Mouse (Mus musculus) ES-Bruce4 (cell line): ENCODE data around the gene Myo1b. TPM values are rescaled to one million over a fixed set of nuclear protein-coding genes. Genes with fewer than 3 reads are reported as not detected.

Experiments used
- H3K27ac ChIP-seq: 2 replicates; pipeline ENCODE4 v1.5.1; 2012; ENCODE audit warnings: low read length, inconsistent platforms; ENCODE audit not compliant: insufficient read depth
- H3K27me3 ChIP-seq: 2 replicates; pipeline ENCODE4 v1.6.1; 2012; ENCODE audit warnings: mild to moderate bottlenecking, low read length, inconsistent platforms; ENCODE audit not compliant: control insufficient read depth, poor library complexity, insufficient read depth, severe bottlenecking
- H3K36me3 ChIP-seq: 2 replicates; pipeline ENCODE4 v1.6.1; 2012; ENCODE audit warnings: inconsistent platforms, mild to moderate bottlenecking, low read length, moderate library complexity; ENCODE audit not compliant: control insufficient read depth, poor library complexity, insufficient read depth, severe bottlenecking
- H3K4me1 ChIP-seq: one replicate; pipeline ENCODE4 v1.8.1; 2011; ENCODE audit warnings: low read length; ENCODE audit not compliant: control insufficient read depth, insufficient read depth
- H3K4me3 ChIP-seq: 2 replicates; pipeline ENCODE4 v1.5.1; 2011; ENCODE audit warnings: low read depth, mild to moderate bottlenecking, low read length
- H3K9ac ChIP-seq: 2 replicates; pipeline ENCODE4 v1.6.1; 2012; ENCODE audit warnings: low read depth, mild to moderate bottlenecking, inconsistent platforms; ENCODE audit not compliant: poor library complexity, severe bottlenecking
- H3K9me3 ChIP-seq: replicated peaks from 2 replicates; pipeline ENCODE4 v1.6.1; 2012; ENCODE audit warnings: mild to moderate bottlenecking, low read length, inconsistent platforms; ENCODE audit not compliant: control insufficient read depth, poor library complexity, insufficient read depth, severe bottlenecking
- CTCF ChIP-seq: IDR thresholded peaks from one replicate; pipeline ENCODE4 v1.8.1; 2011; ENCODE audit warnings: low read depth, low read length
- EP300 ChIP-seq: IDR thresholded peaks from 2 replicates; pipeline ENCODE4 v1.6.1; 2011; ENCODE audit warnings: low read depth, low read length; ENCODE audit not compliant: insufficient read depth
- POLR2A ChIP-seq: IDR thresholded peaks from one replicate; pipeline ENCODE4 v1.8.1; 2011; ENCODE audit warnings: low read length; ENCODE audit not compliant: insufficient read depth
- polyA plus RNA-seq: library from polyadenylated mRNA; stranded (reverse); fragments of >200 nt; gene quantifications from 2 replicates; pipeline ENCODE4 v1.2.4, GENCODE M21; 2011; ENCODE audit warnings: low read depth; ENCODE audit not compliant: missing spikeins, insufficient read depth, insufficient read length

Gene Myo1b
- polyA plus RNA-seq, 1 experiment, result 54.4 TPM

DNA sequence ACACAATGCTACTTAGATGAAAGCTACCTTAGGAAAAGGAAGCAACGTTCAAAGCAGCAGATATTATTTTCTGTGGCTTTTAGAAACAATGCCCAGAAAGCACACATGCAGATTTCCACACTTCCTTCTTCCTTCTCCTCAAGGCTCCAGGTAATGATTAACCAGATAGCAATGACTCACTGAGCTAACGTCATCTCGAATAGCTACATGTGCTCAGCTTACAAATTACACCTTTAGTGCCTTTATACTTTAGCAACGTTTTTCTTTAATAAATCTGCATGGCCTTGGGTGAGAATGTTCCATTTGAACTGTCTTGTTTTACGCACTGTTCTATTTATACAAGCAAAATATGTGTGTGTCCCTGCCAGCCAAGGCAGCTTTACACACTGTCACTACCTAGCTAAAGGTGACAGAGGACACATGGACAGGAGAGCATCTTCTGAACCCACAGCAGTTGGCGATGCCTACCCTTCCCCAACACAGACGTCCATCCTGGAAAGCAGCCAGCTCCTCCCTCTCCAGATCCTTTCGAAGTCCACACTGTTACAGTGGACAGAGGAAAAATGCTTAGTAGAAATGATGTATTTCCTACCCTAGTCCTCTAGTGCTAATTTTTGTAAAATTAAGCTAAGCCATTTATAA lies 66.2 kb downstream of the Myo1b start:
- Histone ChIP-seq H3K27ac (no peak overlapping the region), H3K4me3 (no peak overlapping the region), H3K4me1 (peaks cover 4% of the 10 kb centered on the region), H3K27me3 (no peaks in the 10 kb centered on the region), H3K9me3 (no peaks in the 10 kb centered on the region), H3K9ac (no peak overlapping the region), H3K36me3 (no peaks in the 10 kb centered on the region)
- TF ChIP-seq EP300 (no peak), POLR2A (no peak), CTCF (no peak)

DNA sequence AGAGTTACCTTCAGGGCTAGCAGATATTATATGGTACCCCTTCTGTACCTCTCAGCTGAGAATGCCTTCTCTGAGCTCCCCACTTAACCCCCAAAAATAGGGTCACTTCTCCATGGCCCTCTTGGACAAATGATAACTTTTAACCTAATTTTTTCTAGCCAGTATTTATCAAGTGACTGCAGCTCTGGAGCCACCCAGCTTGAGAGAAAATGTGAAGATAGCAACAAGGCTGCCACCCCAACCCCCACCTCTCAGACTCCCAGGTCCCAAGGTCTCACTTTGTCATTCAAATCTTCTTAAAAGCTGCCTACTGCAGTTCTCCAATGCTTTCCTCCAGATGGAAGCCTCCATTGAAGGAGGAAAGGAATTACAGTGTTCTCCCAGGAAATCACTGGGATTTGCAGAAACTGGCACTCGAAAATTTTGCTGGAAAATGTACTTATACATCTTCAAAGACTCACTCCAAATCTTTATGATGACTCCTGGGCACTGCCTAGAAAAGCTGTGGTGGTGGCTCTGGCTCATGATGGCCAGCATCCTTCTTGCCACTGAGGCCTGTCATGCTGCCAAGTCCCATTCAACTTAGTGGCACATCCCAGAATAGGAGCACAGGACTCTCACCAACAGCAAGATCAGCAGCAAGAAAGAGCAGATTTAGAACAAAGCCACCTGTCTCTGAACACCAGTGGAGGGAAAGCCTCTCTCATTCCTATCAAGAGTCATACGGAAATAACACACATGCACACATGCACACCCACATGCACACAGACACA lies 70.4 kb downstream of the Myo1b start:
- no peaks in the 10 kb centered on the region for H3K36me3 ChIP-seq
- no peaks in the 10 kb centered on the region for H3K27me3 ChIP-seq
- H3K4me3 ChIP-seq, result no peak overlapping the region
- no peak overlapping the region for H3K27ac ChIP-seq
- H3K9ac ChIP-seq, result no peak overlapping the region
- H3K9me3 ChIP-seq, result no peaks in the 10 kb centered on the region
- peaks cover 2% of the 10 kb centered on the region for H3K4me1 ChIP-seq
- TF ChIP-seq POLR2A (no peak), CTCF (no peak), EP300 (no peak)

DNA sequence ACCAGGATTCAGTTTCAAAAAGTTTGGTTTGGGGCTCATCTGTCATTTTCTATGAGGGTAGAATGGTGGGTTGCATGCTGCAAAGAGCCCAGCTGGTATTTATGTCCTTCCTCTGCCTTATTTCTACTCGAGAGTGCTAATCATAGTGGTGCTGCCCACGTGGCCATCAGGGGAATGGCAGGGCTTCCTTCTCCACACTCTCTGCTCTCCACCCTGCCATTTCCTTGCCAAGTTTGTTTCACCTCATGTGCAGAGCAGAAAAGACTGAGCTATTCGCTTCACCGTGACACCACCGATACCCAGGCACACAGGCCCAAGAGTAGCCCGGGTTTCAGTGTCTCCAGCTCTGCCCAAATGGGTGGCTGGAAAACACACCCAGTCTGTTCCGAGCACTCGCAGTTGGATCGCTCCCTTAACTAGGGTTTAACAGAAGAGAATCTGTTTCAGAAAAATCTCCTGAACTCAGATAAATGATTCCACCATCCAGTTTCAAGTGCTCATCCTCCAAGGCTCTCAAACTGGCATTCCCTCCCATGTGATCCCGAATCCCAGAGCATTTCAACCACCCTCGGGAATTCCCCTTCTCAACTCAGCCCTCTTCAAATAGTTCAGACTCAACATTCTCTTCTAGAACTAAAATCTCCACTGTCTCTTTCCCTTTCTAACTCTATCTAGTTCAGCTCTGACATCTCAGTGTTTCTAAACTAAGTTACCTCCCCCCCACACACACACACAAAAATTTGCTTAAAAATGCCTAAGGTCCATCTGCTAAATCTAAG lies 77.8 kb downstream of the Myo1b start:
- H3K4me3 ChIP-seq, result no peak overlapping the region
- no peaks in the 10 kb centered on the region for H3K27me3 ChIP-seq
- no peak overlapping the region for H3K27ac ChIP-seq
- H3K9ac ChIP-seq, result no peak overlapping the region
- H3K4me1 ChIP-seq, result no peaks in the 10 kb centered on the region
- no peaks in the 10 kb centered on the region for H3K36me3 ChIP-seq
- TF ChIP-seq POLR2A (no peak), CTCF (no peak), EP300 (no peak)
- H3K9me3 ChIP-seq, result no peaks in the 10 kb centered on the region

DNA sequence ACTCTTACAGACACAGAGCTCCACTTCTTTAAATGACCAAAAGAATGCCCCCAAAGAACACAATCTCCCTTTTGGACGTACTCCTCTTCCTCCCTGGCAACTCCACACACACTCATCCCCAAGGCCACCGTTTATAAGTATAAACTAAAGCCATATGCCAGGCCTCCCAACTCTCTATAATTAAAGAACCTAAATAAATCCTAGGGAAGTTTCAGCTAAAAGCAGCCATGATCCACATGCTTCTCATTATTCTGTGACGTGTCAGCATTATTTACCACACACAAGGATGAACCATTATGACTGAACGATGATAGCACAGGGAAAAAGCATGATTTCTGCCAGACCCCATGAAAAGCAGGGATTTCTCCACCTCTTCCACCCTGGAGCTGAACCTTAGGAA lies 78.6 kb downstream of the Myo1b start:
- no peak for TF ChIP-seq POLR2A
- TF ChIP-seq CTCF, result no peak
- TF ChIP-seq EP300, result no peak
- Histone ChIP-seq H3K4me3 (no peak overlapping the region), H3K4me1 (no peaks in the 10 kb centered on the region), H3K9me3 (no peaks in the 10 kb centered on the region), H3K36me3 (no peaks in the 10 kb centered on the region), H3K9ac (no peak overlapping the region), H3K27ac (no peak overlapping the region), H3K27me3 (no peaks in the 10 kb centered on the region)

DNA sequence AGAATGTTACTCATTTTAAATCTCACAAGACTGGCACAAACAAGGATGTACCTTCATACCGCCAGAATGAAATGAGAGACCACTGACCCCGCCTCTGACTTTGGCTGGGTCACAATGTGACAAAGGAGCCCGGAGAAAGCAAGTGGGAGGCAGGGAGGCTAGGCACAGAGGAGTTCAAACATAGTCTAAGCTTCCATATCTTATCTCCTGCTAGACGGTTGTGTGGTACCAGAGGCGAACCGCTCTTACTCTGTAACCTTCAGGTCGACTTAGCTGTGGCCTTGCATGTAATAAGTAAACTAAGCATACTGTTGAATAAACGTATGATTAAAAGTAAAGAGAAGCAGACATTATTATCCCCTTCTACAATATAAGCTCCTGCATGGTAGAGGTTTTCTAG lies 80.1 kb downstream of the Myo1b start:
- Histone ChIP-seq H3K36me3 (no peaks in the 10 kb centered on the region), H3K9me3 (no peaks in the 10 kb centered on the region), H3K27me3 (no peaks in the 10 kb centered on the region), H3K9ac (no peak overlapping the region), H3K27ac (no peak overlapping the region), H3K4me1 (no peaks in the 10 kb centered on the region), H3K4me3 (no peak overlapping the region)
- TF ChIP-seq EP300, result no peak
- no peak for TF ChIP-seq POLR2A
- no peak for TF ChIP-seq CTCF
